Mouse (Mus musculus) cerebellum, adult 9-11 months (tissue): Measurements from ENCODE around the gene Izumo2.

Experiments
- DNase-seq: peaks from one replicate; pipeline ENCODE4 v3.0.0; 2022

Gene Izumo2

DNA sequence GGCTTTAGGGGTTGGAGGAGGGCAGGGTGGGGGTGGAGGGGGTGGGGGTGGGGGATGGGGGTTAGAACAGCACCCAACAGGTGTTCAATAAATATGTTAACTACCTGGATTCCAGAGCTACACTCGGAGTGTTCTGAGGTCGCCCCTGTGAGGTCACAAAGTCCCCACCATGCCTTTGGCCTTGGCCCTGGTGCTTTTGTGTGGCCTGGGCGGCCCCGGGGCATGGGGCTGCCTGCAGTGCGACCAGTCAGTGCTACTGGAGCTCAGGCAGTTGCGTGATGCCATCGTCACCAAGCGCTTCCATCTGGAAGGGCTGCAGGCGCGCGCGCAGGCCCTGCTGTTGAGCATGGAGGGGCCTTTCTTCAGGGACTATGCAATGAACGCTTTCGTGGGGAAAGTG lies at the start of gene Izumo2:
TSS of gene Izumo2 (plus strand) at position 169 of the 400 bp plus-strand sequence.
- no peak for DNase-seq

DNA sequence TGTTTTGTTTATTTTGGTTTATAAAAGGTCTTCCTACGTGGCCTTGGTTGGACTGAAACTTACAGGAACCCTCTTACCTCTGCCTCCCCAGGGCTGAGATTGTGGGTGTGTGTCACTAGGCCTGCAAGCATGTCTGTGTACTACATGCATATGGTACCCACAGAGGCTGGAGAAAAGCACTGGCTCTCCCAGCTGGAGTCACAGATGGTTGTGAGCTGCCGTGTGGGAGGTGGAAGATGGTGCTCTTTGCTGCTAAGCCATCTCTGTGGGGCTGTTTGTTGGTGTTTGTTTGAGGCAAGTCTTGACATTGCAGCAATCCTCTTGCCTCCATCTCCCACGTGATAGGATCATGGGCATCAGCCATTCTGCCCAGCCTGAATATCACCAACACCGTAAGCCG lies 47.3 kb upstream of the Izumo2 start:
- DNase-seq = no peak

DNA sequence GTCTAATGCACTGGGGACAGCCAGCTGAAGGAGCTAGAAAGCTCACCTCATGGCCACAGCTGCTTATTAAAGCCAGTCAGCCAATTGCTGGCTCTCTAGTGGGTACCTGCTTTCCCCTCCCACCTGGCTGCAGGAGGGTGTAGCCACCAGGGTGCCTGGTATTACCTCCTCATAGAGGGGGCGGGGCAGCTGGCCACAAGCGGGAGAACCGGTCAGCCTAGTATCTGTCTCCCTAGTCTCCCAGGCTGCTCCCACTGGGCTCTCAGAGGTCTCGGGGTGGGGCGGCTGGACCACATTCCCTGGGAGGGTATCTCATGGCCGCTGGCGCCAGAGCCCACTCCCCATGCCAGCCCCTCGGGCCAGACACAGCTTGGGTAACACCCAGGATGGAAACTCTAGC lies 46.4 kb upstream of the Izumo2 start:
- no peak for DNase-seq

DNA sequence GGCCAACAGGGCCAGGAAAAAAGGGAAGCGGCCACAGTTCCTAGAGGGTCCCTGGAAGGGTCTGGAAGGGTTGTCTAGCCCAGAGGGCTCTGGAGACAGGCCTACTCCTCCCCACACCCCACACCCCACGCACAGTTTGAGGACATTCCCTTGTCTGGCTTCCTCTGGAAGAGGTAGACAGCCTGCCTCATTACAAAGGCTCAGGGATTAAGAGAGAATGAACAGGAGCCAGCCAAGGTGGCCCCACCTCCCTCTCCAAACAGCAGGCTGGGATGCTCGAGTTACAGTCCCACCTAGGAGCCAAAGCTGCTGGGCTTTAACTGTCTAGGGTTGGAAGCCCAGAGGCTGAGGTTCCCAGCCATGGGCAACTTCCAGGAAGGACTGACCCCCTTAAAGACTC lies 46.0 kb upstream of the Izumo2 start:
- DNase-seq = no peak

DNA sequence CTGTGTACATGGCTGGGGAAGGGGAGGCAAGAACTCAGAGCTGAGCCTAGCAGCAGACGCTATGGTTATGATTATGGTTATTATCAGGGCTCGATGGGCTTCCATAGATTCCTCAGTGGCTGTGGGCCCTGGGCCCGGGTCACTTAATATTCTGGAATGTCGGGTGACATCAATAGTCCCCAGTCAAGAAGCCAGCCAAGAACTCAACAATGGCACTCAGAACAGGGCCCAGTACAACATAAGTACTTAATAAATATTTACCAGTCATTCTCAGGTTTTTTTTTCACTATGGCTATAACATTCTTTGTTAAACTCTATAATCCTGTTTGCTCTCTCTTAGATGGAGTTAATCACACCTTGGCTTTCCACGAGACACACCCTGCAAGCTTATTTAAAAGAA lies 45.0 kb upstream of the Izumo2 start:
- no peak for DNase-seq

DNA sequence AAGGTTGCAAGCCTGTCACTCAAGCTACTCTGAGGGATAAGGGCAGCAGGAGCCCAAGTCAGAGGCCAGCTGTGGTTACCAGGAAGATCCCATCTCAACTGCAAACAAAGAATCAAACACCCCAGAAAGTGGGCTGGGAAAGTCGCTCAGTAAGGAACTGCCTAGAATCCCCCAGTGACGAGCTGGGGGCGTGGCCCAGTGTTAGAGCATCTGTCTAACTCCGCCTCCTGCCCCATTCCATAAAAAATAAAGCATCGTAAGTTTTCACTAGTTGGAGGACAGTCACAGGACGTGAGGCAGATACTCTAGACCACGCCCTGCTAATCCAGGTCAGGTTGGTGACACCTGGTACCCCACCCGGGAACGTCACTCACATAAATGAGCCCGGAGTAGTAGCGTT lies 43.8 kb upstream of the Izumo2 start:
- no peak for DNase-seq

DNA sequence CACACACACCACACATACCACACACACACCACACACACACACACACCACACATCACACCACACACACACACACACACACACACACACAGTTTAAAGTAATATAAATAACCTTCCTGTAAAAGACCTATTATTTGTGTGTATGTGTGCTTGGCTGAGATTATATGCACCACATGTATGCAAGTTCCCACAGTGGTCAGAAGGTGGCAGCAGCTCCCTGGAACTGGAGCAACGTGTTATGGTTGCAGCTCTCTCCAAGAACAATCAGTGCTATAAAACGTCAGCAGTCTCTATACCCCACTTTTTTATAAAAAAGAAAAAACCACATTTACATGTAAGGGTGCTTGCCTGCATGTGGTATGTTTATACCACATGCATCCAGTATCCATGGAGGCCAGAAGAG lies 42.1 kb upstream of the Izumo2 start:
- DNase-seq = no peak

DNA sequence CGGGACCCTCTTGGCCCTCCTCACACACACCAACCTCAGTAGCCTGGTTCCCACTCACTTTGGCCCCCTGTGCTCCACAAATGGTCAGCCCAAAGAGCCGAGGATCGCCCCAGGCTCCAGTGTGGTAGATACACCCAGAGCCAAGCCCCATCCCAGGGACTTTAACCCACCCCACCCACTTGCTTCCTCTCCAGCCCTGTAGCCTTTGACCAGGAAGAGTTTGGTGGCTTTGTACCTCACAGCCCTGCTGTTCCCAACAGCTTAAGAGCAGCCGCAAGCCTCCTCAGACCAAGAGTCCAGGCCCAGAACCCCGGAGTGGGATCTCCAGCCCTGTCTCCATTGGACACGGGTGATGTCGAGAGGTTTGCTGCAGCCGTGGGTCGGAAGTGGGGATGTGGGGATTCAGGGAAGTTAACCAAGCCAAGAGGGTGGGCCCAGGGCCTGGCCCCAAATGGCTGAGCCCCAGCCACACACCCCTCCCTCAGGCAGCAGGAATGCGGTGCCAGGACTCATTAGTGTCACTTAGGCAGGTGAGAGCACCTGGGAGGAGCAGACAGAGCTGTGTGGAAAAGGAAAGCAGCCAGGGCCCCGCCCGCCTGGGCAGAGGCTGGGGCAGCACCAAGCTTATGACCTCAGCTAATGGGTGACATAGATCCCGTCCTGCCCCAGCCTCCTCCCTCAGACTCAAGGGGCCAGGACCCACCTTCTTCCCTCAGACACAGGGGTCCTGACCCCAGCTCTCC lies 40.4 kb upstream of the Izumo2 start:
- no peak for DNase-seq

DNA sequence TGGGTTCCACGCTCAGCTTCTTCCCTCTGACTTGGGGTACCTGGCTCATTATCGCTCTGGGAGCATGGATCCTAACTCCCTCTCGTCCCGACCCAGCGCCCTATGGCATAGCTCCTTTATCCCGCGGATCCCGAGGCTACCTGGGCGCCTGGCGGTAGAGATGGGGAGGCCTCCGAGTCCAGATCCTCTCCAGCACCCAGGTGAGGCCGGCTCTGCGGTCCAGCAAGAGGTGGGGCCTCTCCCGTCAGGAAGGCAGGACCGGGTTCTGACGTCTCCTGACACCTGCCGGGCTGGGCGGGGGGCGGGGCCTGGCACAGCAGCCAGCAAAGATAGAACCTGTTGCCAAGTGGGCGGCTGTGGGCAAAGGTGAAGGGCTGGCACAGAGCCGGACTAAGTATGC lies 39.4 kb upstream of the Izumo2 start:
- DNase-seq = peak; percentile 57

DNA sequence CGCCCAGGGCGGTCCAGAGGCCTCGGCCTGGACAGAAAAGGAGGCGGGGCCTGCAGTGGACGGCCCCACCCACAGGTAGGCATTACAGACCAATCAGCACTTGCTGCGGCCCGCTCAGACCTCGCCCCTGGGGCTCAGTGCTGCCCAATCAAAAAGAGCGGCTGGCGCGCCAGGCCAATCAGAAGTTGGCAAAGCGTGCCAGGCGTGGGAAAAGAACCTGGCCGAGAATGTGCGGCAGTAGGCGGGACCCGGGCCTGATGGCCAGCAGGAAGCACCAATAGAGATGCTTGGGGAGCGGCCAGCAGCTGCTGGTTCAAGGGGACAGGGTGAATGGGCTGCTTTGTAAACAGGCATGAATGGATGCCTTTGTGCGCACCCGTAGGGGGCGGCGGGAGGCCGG lies 37.7 kb upstream of the Izumo2 start, which contains the start of gene Myh14:
TSS of gene Myh14 (minus strand) at position 41 of the 400 bp plus-strand sequence.
- peak; percentile 99 for DNase-seq

DNA sequence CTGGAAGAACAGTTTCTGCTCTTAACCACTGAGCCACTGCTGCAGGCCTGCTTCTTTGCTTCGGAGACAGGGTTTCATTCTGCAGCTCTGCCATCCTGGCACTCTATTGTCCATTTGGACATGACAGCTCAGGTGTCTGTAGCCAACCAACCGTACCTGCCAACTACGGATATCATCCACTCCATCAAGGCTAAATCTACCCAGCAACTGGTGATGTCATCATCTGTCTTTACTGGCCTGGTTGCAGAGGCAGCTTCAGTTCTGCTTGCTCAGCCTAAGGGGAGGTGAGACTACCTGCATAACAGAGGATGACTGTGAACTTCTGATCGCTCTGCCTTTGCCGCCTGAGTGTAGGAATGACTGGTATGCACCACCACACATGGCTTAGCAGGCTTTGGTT lies 36.3 kb upstream of the Izumo2 start:
- DNase-seq = peak; percentile 62

DNA sequence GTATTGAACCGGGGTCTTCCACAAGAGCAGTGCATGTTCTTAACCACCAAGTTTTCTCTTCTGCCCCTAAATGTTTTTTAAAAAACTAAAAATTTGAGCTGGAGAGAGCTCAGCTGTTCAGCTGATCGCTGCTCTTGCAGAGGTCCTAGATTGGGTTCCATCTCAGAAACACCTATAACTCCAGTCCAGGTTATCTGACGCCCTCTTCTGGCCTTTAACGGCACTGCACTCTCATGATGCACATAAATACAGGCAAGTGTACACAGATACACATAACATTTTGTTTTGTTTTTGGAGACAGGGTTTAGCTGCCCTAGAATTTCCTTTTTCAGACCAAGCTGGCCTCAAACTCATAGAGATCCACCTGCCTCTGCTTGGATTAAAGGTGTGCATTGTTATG lies 34.0 kb upstream of the Izumo2 start:
- DNase-seq = no peak

DNA sequence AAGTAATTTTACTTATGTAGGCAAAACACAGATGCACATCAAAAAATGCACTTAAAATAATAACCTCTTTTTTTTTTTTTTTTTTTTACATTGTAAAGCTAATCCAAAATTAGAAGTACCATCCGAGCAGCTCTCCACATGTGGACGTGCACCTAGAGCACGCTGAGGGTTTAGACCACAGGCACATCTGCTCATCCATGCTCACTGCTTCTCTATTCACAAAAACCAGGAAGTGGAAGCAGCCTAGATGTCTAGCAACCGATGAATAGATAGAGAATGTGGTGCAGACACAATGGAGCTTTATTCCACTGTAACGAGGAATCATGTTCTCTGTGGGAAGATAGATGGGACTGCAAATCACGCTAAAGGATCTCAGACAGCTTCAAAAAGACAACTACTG lies 33.4 kb upstream of the Izumo2 start:
- no peak for DNase-seq

DNA sequence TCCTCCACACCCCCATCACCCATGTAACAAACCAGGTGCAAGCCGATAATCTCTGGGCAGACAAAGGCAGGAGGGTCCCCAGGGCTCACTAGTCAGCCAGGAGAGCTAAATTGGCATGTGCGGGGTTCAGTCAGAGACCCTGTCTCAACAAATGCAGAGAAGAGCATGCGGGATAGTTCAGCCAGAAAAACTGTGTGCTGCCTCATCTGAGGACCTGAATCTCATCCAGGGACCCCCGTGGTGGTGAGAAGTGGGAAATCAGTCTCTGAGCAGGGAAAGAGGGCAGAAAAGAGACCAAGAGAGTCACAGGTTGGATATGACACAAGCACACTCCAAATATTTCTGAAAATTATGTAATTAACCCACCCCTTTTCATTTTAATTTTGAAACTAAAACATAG lies 32.4 kb upstream of the Izumo2 start:
- DNase-seq = peak; percentile 51

DNA sequence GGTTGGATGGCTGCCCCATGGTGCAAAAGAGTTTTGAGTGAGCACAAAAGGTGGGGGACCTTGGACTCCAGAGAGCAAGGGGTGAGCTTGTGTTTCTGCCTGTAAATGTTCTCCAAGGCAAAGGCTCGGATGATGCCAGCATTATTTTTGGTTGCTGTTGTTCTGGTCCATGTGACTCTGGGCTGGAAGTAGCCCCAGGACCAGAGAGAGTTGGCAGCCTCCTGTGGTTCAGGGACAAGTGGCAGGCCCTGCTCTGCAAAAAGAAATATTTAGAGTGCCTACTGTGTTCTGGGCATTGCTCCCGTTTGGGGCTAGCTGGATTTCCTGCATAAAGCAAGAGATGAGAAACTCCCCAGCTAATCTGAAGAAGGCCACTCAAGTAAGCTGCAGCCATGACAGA lies 31.9 kb upstream of the Izumo2 start:
- peak; percentile 90 for DNase-seq

DNA sequence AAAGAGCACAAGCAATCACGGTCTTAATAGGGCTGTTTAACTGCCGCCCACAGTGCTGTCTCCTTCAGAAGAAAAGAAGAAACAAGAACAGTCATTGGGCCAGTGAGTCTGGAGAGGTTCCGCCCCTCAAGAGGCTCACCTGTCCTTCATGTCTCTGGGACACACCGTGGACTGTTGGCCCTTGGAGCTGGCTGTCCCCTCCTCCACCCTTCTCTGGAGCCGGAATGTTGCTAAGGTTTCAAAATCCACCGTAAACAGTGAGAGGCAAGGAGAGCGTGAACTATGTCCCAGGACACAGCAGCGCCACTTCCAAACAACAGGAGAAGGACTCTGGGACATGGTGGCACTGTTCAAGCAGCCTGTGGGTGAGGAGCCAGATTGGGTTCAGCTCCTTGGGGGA lies 24.9 kb upstream of the Izumo2 start:
- no peak for DNase-seq

DNA sequence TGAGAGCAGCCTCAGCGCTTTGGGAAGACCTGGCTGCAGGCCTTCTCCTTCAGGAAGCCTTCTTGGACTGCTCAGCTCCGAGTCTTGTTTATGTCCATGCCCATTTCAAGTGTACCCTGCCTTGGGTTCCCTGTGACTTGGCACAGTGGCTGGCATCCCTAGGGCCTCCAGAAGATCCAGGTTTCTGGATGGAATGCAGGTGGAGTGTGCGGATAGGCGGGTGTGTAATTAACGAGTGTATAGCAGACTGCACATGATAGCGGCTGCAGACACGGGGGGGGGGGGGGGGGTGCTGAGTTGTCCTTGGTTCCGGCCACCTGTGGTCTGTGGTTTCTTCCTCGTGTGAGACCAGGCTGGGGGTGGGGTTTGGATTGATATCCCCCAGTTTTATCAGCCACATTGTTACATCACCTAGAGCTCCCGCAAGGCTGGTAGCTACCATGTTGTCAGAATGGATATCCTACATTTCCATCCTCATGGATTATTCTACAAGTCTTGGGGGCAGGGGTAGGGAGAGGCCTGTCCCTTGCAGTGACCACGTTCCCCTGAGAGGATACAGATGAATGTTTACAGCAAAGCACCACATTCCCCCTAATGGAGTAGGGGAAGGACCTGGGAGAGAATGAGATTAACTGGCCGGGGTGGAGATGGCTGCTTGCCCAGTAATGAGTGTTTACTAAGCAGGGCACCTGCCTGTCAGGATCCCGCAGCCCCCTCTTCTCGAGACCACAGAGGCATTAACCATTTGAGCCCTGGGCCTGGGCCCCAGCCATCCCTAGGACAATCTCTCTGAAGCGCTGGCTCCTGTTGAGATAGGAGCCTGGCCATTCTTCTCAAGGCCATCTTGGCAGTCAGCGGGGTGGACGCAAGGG lies 22.8 kb upstream of the Izumo2 start:
- DNase-seq = no peak

DNA sequence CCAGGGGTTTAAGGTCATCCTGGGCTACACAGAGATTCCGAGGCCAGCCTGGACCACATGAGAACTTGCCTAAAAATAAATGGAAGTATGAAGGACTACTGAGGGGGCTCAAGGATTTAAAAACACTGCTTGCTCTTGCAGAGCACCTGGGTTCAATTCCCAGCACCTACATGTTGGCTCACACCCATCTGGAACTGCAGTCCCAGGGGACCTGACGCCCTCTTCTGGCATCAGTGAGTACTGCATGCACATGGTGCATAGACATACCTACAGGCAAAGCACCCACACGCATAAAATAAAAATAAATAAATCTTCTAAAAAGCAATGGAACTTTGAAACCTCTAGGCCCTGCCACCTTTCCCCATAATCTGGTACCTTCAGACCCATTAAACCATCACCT lies 19.7 kb upstream of the Izumo2 start:
- no peak for DNase-seq

DNA sequence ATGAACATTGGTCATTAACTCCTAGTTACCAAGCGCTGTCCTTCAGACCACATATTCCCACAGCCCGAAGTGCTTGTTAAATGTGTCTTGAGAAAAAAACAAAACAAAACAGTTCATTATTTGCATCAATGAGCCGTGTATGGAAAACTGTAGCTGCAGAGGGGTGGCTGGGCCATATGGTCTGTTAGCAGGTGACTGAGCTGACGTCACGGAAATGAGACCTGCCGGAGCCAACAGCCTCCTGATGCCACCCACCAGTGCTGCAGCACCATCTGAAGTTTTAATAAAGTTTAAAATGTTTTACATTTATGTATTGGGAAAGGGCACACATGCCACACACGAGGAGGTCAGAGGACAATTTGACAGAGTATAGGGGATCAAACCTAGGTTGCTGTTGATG lies 19.2 kb upstream of the Izumo2 start:
- DNase-seq = peak; percentile 49

DNA sequence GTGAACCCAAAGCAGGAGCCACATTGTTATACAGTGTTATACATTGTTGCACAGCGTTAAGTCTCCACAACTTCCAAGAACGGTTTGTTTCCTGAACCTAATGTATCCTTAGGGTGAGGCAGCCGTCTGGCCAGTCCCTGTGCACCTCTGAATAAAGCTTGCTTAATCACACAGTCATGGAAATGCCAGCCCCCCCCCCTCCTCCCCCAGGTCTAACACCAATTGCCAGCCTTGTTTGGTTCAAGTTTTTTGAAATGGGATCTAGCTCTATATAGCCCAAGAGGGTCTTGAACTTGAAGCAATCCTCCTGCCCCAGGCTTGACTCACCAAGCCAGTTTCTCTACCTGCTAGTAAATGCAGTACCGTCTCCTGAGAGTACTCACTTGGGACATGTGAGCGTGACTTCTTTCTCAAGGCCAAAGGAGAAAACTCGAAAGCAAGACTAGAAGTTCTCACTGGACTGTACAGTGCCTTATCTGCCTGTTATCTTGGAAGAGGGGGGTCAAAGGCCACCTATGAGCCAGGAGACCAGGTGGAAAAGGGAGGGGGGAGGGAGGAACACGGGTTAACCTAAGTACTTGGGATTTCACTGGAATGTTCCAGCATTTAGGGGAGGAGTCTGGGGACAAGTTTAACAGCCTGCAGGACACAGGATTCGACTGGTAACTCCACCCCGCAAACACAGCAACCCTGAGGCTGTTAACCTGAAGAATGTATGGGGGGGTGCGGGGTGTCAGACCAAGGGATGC lies 14.9 kb upstream of the Izumo2 start:
- DNase-seq = no peak

DNA sequence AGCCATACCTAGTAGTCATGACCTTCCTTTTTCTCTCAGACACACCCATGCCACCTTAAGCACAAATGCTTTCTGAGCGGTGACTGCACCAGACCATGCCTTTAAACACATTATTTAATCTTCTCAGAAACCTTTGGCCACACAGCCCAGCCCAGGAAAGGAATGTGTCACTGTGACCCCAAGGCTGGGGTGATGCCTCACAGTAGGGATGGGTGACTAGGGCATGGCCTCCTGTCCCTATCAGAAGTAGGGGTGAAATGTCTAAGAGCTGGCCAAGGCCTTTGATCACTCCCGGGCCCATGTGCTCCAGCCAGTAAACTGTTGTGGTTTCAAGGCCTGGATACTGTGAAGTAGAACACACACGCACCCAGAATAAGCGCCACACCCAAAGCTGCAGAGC lies 13.3 kb upstream of the Izumo2 start:
- no peak for DNase-seq

DNA sequence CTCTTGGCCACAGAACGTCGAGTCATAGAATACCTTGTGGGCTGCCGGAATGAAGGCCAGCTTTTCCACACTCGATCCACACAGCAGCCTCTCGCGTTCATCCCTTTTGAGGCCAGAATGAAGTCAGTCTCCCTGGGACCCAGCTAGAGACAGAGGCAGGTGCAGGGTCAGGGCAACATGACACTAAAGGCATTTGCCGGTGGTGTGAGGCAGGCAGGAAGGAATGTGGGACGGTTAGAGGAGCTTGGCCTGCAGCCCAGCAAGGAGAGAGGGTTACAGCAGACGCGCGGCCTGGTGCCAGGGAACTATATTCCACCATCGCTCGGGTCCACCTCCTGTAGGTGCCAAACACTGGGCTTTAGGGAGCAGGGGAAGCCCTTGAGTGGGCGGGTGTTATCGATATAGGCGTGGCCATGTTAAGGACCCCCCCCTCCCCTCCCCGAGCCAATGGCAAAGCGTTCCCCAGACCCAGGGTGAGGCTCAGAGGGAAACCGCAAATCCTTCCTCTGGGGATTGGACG lies 11.3 kb upstream of the Izumo2 start:
- peak; percentile 71 for DNase-seq

DNA sequence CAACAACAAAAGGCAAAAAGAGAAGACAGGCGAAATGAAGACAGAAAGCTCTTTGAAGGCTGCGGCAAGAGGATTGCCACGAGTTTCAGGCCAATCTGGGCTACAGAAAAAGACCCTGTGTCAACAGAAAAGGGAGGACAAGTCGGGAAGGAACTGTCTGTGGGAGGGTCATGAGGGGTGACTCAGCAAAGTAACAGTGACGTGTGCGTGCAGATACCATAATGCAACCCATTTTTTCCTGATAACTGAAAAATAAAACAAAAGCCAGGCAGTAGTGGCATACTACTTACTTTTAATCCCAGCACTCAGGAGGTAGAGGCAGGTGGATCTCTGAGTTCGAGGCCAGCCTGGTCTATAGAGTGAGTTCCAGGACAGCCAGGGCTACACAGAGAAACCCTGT lies 10.6 kb upstream of the Izumo2 start:
- no peak for DNase-seq
